Mouse (Mus musculus) adrenal gland, postnatal 14 days (tissue): ENCODE measurements around the gene Tspear. TPM values are rescaled to one million over a fixed set of nuclear protein-coding genes. Genes with fewer than 3 reads are reported as not detected.

Source experiments
- microRNA-seq, 2 experiments: library from miRNA; unstranded; fragments of <30 nt; microRNA quantifications; one replicate each; pipeline ENCODE4 v1.2.0; 2021
- total RNA-seq: library from RNA; stranded (reverse); gene quantifications from 2 replicates; pipeline ENCODE4 v1.2.3, GENCODE M21; 2021

The Tspear gene
- total RNA-seq, 1 experiment from 2014 or later: not detected

Small RNAs within 50 kb of the gene (microRNA-seq; reads per million reads assigned to microRNA genes)
- 12.2 to 13.6 reads per million in 2 experiments for gene Mir1930

Other genes with a start within 250 kb of the Tspear start
- gene Fam207a, start 170.8 kb upstream of the Tspear start, total RNA-seq: 21.6 and 27.2 TPM in 2 replicates
- gene Itgb2, start 156.3 kb upstream of the Tspear start, total RNA-seq: 5.8 and 16.0 TPM in 2 replicates
- 168 and 172 TPM in 2 replicates for gene Pttg1ip, start 104.8 kb upstream of the Tspear start, total RNA-seq
- 93.0 and 111 TPM in 2 replicates for gene Sumo3, start 80.5 kb upstream of the Tspear start, total RNA-seq
- gene Gm49325, start 80.4 kb upstream of the Tspear start, total RNA-seq: 23.6 and 31.5 TPM in 2 replicates
- gene Ube2g2, start 64.3 kb upstream of the Tspear start, total RNA-seq: 49.8 and 50.2 TPM in 2 replicates
- not detected in 2 replicates for gene Gm19402, start 4.2 kb downstream of the Tspear start, total RNA-seq
- not detected in 2 replicates for gene Gm9508, start 10.7 kb downstream of the Tspear start, total RNA-seq
- not detected in 2 replicates for gene Gm10272, start 20.1 kb downstream of the Tspear start, total RNA-seq
- gene Gm10024, start 24.9 kb downstream of the Tspear start, total RNA-seq: not detected in 2 replicates
- not detected in 2 replicates for gene Gm10142, start 29.2 kb downstream of the Tspear start, total RNA-seq
- not detected in 2 replicates for gene Krtap12-1, start 34.0 kb downstream of the Tspear start, total RNA-seq
- gene Gm10100, start 39.9 kb downstream of the Tspear start, total RNA-seq: not detected in 2 replicates
- not detected in 2 replicates for gene Gm18596, start 56.1 kb downstream of the Tspear start, total RNA-seq
- not detected in 2 replicates for gene Gm9736, start 64.8 kb downstream of the Tspear start, total RNA-seq
- gene Gm3233, start 73.1 kb downstream of the Tspear start, total RNA-seq: not detected in 2 replicates
- not detected in 2 replicates for gene Gm3238, start 84.8 kb downstream of the Tspear start, total RNA-seq
- gene Gm7138, start 90.4 kb downstream of the Tspear start, total RNA-seq: not detected in 2 replicates
- not detected in 2 replicates for gene Gm3250, start 96.0 kb downstream of the Tspear start, total RNA-seq
- gene Gm7137, start 101.6 kb downstream of the Tspear start, total RNA-seq: not detected in 2 replicates
- gene Gm9639, start 108.5 kb downstream of the Tspear start, total RNA-seq: not detected in 2 replicates
- not detected in 2 replicates for gene Gm19668, start 112.6 kb downstream of the Tspear start, total RNA-seq
- gene Gm9507, start 125.3 kb downstream of the Tspear start, total RNA-seq: not detected in 2 replicates
- not detected in 2 replicates for gene Gm2696, start 128.1 kb downstream of the Tspear start, total RNA-seq
- not detected in 2 replicates for gene Krtap10-4, start 140.5 kb downstream of the Tspear start, total RNA-seq
- gene Krtap10-10, start 149.4 kb downstream of the Tspear start, total RNA-seq: not detected in 2 replicates
- gene Gm36176, start 160.2 kb downstream of the Tspear start, total RNA-seq: not detected in 2 replicates
- not detected in 2 replicates for gene Gm10318, start 166.3 kb downstream of the Tspear start, total RNA-seq
- not detected in 2 replicates for gene Gm3285, start 175.4 kb downstream of the Tspear start, total RNA-seq
- 7.6 and 14.0 TPM in 2 replicates for gene Lrrc3, start 216.0 kb downstream of the Tspear start, total RNA-seq